Mouse (Mus musculus): Measurements from ENCODE around the gene Olfr809. TPM values are rescaled to one million over a fixed set of nuclear protein-coding genes. Genes with fewer than 3 reads are reported as not detected.

The Olfr809 gene
- total and polyA plus RNA-seq, 3 experiments: 0.27 TPM; not detected in 2

DNA sequence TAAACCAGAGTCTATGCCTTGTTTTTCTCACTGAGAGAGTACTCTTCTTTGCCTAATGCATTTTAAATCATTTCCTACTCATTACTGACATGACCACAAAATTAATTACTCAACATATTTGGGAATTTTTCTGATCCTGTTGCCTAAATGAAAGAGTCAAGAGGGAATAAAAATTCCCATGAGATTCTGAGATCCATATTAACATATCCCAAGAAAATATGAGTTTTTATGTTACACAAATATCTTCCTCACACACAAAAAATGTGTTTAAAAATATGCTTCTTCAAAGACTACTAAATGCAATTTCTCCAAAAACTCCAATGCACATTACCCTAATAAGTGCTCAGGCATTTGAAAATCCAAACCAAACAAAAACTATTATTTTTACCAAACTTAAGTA is 20.4 kb downstream of the Olfr809 start, which contains the start of gene Olfr810:
TSS of gene Olfr810 (minus strand) at position 101 of the 400 bp plus-strand sequence.
- Histone ChIP-seq H3K9me3 (replicated peaks) (no peaks in the 10 kb centered on the region), H3K4me3 (ENCODE audit: low read depth, low read length) (no peak within 1 kb of the TSS), H3K4me1 (ENCODE audit: insufficient read depth, low read depth, low read length) (no peaks in the 10 kb centered on the region), H3K27me3 (ENCODE audit: insufficient read depth, low read length) (no peaks in the 10 kb centered on the region), H3K36me3 (replicated peaks) (no peaks in the 10 kb centered on the region)
- ATAC-seq (ENCODE audit: extremely low read depth, insufficient number of reproducible peaks, low FRiP score, poor library complexity, severe bottlenecking) (no peak), DNase-seq (ENCODE audit: low spot score) (no peak)
- no peak for TF ChIP-seq CTCF (IDR thresholded peaks at IDR 0.05; ENCODE audit: low read depth, low read length)
- TF ChIP-seq TAL1 (conservative IDR thresholded peaks at IDR 0.05; ENCODE audit: low read depth, low read length): no peak
- TF ChIP-seq GATA1 (IDR thresholded peaks at IDR 0.05; ENCODE audit: borderline replicate concordance, low read length): no peak
- no peak for TF ChIP-seq GATA2 (IDR thresholded peaks at IDR 0.05; ENCODE audit: borderline replicate concordance, low read depth, low read length)
- TF ChIP-seq POLR2AphosphoS5 (IDR thresholded peaks at IDR 0.05; ENCODE audit: insufficient replicate concordance, low read depth, low read length): no peak

DNA sequence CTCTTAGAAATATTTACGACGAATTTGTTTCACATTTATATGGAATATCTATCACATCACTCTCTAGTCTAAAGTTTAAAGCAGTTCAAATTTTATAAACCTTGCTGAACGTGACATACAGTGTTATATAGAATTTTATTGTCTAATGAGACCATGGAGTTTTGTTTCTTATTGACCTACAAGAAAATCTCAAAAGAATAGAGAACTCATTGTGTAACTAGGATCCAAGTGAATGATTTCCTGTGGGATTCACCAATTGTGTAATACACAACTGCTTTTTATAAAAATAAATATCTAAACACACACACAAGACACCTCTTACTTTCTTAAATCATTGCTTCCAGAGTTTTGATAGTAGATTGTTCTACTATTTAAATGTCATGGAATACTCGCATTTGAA is 29.9 kb downstream of the Olfr809 start, which contains the start of gene Olfr811:
TSS of gene Olfr811 (minus strand) at position 101 of the 400 bp plus-strand sequence.
- no peak for ATAC-seq (ENCODE audit: extremely low read depth, insufficient number of reproducible peaks, low FRiP score, poor library complexity, severe bottlenecking)
- H3K27me3 ChIP-seq (ENCODE audit: insufficient read depth, low read length): no peaks in the 10 kb centered on the region
- DNase-seq (ENCODE audit: low spot score): no peak
- no peaks in the 10 kb centered on the region for H3K4me1 ChIP-seq (ENCODE audit: insufficient read depth, low read depth, low read length)
- H3K4me3 ChIP-seq (ENCODE audit: low read depth, low read length): no peak within 1 kb of the TSS
- TF ChIP-seq POLR2AphosphoS5 (IDR thresholded peaks at IDR 0.05; ENCODE audit: insufficient replicate concordance, low read depth, low read length) (no peak), TAL1 (conservative IDR thresholded peaks at IDR 0.05; ENCODE audit: low read depth, low read length) (no peak), CTCF (IDR thresholded peaks at IDR 0.05; ENCODE audit: low read depth, low read length) (no peak), GATA2 (IDR thresholded peaks at IDR 0.05; ENCODE audit: borderline replicate concordance, low read depth, low read length) (no peak), GATA1 (IDR thresholded peaks at IDR 0.05; ENCODE audit: borderline replicate concordance, low read length) (no peak)
- no peaks in the 10 kb centered on the region for H3K9me3 ChIP-seq (replicated peaks)
- no peaks in the 10 kb centered on the region for H3K36me3 ChIP-seq (replicated peaks)

Other genes with a start within 250 kb of the Olfr809 start
Only the 20 nearest of the 26 such genes appear.
- not detected in 2 replicates for gene Olfr796, start 162.1 kb upstream of the Olfr809 start, total RNA-seq (2014; fragmentation: Nextera tagmentation)
- 0.22 and 0.23 TPM in 2 replicates for gene Olfr796, start 162.1 kb upstream of the Olfr809 start, total RNA-seq (2017)
- not detected in 2 replicates for gene Olfr796, start 162.1 kb upstream of the Olfr809 start, polyA plus RNA-seq (2012)
- gene Olfr798, start 146.7 kb upstream of the Olfr809 start, total RNA-seq (2014; fragmentation: Nextera tagmentation): not detected in 2 replicates
- 0.06 TPM in 1 of 2 replicates, not detected in the other for gene Olfr798, start 146.7 kb upstream of the Olfr809 start, total RNA-seq (2017)
- not detected in 2 replicates for gene Olfr798, start 146.7 kb upstream of the Olfr809 start, polyA plus RNA-seq (2012)
- gene Olfr799, start 137.2 kb upstream of the Olfr809 start, total RNA-seq (2014; fragmentation: Nextera tagmentation): not detected in 2 replicates
- gene Olfr799, start 137.2 kb upstream of the Olfr809 start, total RNA-seq (2017): 0.05 TPM in 1 of 2 replicates, not detected in the other
- not detected in 2 replicates for gene Olfr799, start 137.2 kb upstream of the Olfr809 start, polyA plus RNA-seq (2012)
- gene Olfr800, start 116.9 kb upstream of the Olfr809 start, total RNA-seq (2014; fragmentation: Nextera tagmentation): not detected in 2 replicates
- gene Olfr800, start 116.9 kb upstream of the Olfr809 start, total RNA-seq (2017): 0.12 and 0.27 TPM in 2 replicates
- not detected in 2 replicates for gene Olfr800, start 116.9 kb upstream of the Olfr809 start, polyA plus RNA-seq (2012)
- not detected in 2 replicates for gene Olfr801, start 100.8 kb upstream of the Olfr809 start, total RNA-seq (2014; fragmentation: Nextera tagmentation)
- gene Olfr801, start 100.8 kb upstream of the Olfr809 start, total RNA-seq (2017): 0.06 and 0.16 TPM in 2 replicates
- gene Olfr801, start 100.8 kb upstream of the Olfr809 start, polyA plus RNA-seq (2012): not detected in 2 replicates
- gene Olfr802, start 86.5 kb upstream of the Olfr809 start, total RNA-seq (2014; fragmentation: Nextera tagmentation): not detected in 2 replicates
- 0.05 and 0.17 TPM in 2 replicates for gene Olfr802, start 86.5 kb upstream of the Olfr809 start, total RNA-seq (2017)
- gene Olfr802, start 86.5 kb upstream of the Olfr809 start, polyA plus RNA-seq (2012): not detected in 2 replicates
- gene Olfr803, start 80.4 kb upstream of the Olfr809 start, total RNA-seq (2014; fragmentation: Nextera tagmentation): not detected in 2 replicates
- 0.05 TPM in 1 of 2 replicates, not detected in the other for gene Olfr803, start 80.4 kb upstream of the Olfr809 start, total RNA-seq (2017)
- not detected in 2 replicates for gene Olfr803, start 80.4 kb upstream of the Olfr809 start, polyA plus RNA-seq (2012)
- gene Olfr804, start 71.4 kb upstream of the Olfr809 start, total RNA-seq (2014; fragmentation: Nextera tagmentation): not detected in 2 replicates
- gene Olfr804, start 71.4 kb upstream of the Olfr809 start, total RNA-seq (2017): under 0.01 and 0.22 TPM in 2 replicates
- not detected in 2 replicates for gene Olfr804, start 71.4 kb upstream of the Olfr809 start, polyA plus RNA-seq (2012)
- gene Olfr805, start 45.3 kb upstream of the Olfr809 start, total RNA-seq (2014; fragmentation: Nextera tagmentation): not detected in 2 replicates
- 0.06 and 0.16 TPM in 2 replicates for gene Olfr805, start 45.3 kb upstream of the Olfr809 start, total RNA-seq (2017)
- not detected in 2 replicates for gene Olfr805, start 45.3 kb upstream of the Olfr809 start, polyA plus RNA-seq (2012)
- not detected in 2 replicates for gene Olfr806, start 32.7 kb upstream of the Olfr809 start, total RNA-seq (2014; fragmentation: Nextera tagmentation)
- 0.05 and 0.06 TPM in 2 replicates for gene Olfr806, start 32.7 kb upstream of the Olfr809 start, total RNA-seq (2017)
- gene Olfr806, start 32.7 kb upstream of the Olfr809 start, polyA plus RNA-seq (2012): not detected in 2 replicates
- not detected in 2 replicates for gene Olfr807, start 16.8 kb upstream of the Olfr809 start, total RNA-seq (2014; fragmentation: Nextera tagmentation)
- 0.23 TPM in 1 of 2 replicates, not detected in the other for gene Olfr807, start 16.8 kb upstream of the Olfr809 start, total RNA-seq (2017)
- not detected in 2 replicates for gene Olfr807, start 16.8 kb upstream of the Olfr809 start, polyA plus RNA-seq (2012)
- not detected in 2 replicates for gene Olfr808, start 9.2 kb upstream of the Olfr809 start, total RNA-seq (2014; fragmentation: Nextera tagmentation)
- 0.12 and 0.22 TPM in 2 replicates for gene Olfr808, start 9.2 kb upstream of the Olfr809 start, total RNA-seq (2017)
- not detected in 2 replicates for gene Olfr808, start 9.2 kb upstream of the Olfr809 start, polyA plus RNA-seq (2012)
- gene Olfr810, start 20.3 kb downstream of the Olfr809 start, total RNA-seq (2014; fragmentation: Nextera tagmentation): not detected in 2 replicates
- gene Olfr810, start 20.3 kb downstream of the Olfr809 start, total RNA-seq (2017): 0.05 and 0.06 TPM in 2 replicates
- gene Olfr810, start 20.3 kb downstream of the Olfr809 start, polyA plus RNA-seq (2012): not detected in 2 replicates
- gene Olfr811, start 29.8 kb downstream of the Olfr809 start, total RNA-seq (2014; fragmentation: Nextera tagmentation): not detected in 2 replicates
- gene Olfr811, start 29.8 kb downstream of the Olfr809 start, total RNA-seq (2017): 0.12 and 0.16 TPM in 2 replicates
- gene Olfr811, start 29.8 kb downstream of the Olfr809 start, polyA plus RNA-seq (2012): not detected in 2 replicates
- gene Olfr812, start 71.5 kb downstream of the Olfr809 start, total RNA-seq (2014; fragmentation: Nextera tagmentation): not detected in 2 replicates
- gene Olfr812, start 71.5 kb downstream of the Olfr809 start, total RNA-seq (2017): not detected in 2 replicates
- not detected in 2 replicates for gene Olfr812, start 71.5 kb downstream of the Olfr809 start, polyA plus RNA-seq (2012)
- gene Olfr813, start 80.7 kb downstream of the Olfr809 start, total RNA-seq (2014; fragmentation: Nextera tagmentation): not detected in 2 replicates
- 0.22 and 0.35 TPM in 2 replicates for gene Olfr813, start 80.7 kb downstream of the Olfr809 start, total RNA-seq (2017)
- not detected in 2 replicates for gene Olfr813, start 80.7 kb downstream of the Olfr809 start, polyA plus RNA-seq (2012)
- not detected in 2 replicates for gene Olfr814, start 105.2 kb downstream of the Olfr809 start, total RNA-seq (2014; fragmentation: Nextera tagmentation)
- gene Olfr814, start 105.2 kb downstream of the Olfr809 start, total RNA-seq (2017): 0.05 and 0.06 TPM in 2 replicates
- gene Olfr814, start 105.2 kb downstream of the Olfr809 start, polyA plus RNA-seq (2012): not detected in 2 replicates
- gene Olfr815, start 131.2 kb downstream of the Olfr809 start, total RNA-seq (2014; fragmentation: Nextera tagmentation): not detected in 2 replicates
- gene Olfr815, start 131.2 kb downstream of the Olfr809 start, total RNA-seq (2017): not detected in 2 replicates
- gene Olfr815, start 131.2 kb downstream of the Olfr809 start, polyA plus RNA-seq (2012): 0.07 TPM in 1 of 2 replicates, not detected in the other
- not detected in 2 replicates for gene Olfr816, start 141.0 kb downstream of the Olfr809 start, total RNA-seq (2014; fragmentation: Nextera tagmentation)
- 0.17 TPM in 1 of 2 replicates, not detected in the other for gene Olfr816, start 141.0 kb downstream of the Olfr809 start, total RNA-seq (2017)
- not detected in 2 replicates for gene Olfr816, start 141.0 kb downstream of the Olfr809 start, polyA plus RNA-seq (2012)
- gene Olfr818, start 174.5 kb downstream of the Olfr809 start, total RNA-seq (2014; fragmentation: Nextera tagmentation): not detected in 2 replicates
- 0.29 TPM in 1 of 2 replicates, not detected in the other for gene Olfr818, start 174.5 kb downstream of the Olfr809 start, total RNA-seq (2017)
- gene Olfr818, start 174.5 kb downstream of the Olfr809 start, polyA plus RNA-seq (2012): not detected in 2 replicates

All from G1E (cell line).